Mouse (Mus musculus) cerebellum, postnatal 10 days (tissue): ENCODE measurements at regions not wholly inside any gene's neighbourhood (a gene's known extent, or its start where the extent isn't known, plus 50 kb on each side); places are given as distances from the start of the nearest gene placed in this dataset.

Experiments used
- DNase-seq, 2 experiments: peaks; one replicate each; pipeline ENCODE4 v3.0.0; 2021; ENCODE audit warnings: mixed read lengths in 2 of 2

DNA sequence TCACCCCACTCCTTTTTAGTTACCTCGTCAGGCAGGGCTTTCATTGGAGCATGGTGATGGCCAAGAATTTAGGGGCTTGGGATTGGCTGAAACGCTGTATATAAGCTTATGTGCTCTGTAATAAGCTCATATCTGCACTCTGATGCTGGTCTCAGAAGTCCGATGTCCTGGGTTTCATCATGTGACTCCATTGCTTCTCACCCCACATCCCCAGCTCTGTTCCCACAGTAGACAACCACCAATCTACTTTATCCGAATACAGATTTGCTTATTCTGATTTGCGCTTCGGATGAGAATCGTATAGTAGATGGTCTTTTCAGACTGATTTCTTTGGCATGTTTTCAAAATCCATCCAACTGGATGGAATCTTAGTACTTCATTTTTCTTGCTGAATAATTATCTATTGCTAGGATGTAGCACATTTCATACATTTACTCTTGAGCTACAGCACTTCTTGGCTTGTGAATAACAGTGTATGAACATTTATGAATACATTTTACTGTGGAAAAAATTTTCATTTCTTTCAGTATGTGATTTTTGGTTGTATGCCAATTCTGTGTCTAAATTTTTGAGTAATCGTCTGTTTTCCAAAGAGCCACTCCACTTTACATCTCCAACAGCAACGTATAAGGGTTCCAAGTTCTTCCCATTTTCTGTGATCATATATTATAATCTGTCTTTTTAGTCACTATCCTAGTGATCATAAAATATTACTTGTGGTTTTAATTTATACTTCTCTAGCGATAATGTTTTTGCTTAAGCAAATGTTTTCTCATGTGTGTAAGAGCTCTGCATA lies 185.7 kb downstream of the Hace1 start:
- DNase-seq, result no peak

DNA sequence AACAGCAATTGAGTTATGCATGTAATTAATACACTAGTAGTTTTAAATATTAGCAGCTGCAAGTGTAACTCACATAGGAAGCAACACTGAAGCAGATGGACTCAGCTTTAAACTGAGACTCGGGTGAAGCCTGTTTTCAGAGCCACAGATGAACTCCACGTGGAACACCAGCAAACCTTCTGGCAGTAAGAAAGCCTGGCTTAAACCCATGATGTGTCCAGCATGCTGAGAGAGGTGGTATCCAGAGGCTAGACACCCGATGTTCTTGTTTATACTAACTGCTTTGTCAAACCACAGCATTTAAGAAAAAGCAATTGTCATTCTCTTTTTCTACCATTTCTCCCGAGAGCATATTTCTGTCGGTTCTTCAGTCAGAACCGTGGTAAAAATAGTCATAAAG lies 202.1 kb downstream of the Hace1 start:
- DNase-seq, result peak; percentile 4 to 10

DNA sequence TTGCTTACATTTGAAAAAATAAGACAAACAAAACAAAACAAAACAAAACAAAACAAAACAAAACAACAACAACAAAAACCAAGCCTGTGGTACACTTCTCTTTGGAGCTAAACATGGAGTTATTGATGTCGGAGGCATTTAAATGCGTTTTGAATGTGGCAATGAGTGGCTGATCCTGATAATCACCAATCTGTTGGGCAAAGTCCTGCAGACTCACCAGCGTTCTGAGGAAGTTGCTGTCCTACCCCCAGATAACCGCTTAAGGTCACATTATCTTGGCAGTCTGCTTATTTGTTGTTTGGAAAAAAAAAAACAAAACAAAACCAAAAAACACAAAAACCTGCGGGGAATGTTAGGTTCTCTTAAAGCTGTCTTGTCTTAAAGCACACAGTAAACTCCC lies 205.4 kb downstream of the Hace1 start:
- no peak for DNase-seq

DNA sequence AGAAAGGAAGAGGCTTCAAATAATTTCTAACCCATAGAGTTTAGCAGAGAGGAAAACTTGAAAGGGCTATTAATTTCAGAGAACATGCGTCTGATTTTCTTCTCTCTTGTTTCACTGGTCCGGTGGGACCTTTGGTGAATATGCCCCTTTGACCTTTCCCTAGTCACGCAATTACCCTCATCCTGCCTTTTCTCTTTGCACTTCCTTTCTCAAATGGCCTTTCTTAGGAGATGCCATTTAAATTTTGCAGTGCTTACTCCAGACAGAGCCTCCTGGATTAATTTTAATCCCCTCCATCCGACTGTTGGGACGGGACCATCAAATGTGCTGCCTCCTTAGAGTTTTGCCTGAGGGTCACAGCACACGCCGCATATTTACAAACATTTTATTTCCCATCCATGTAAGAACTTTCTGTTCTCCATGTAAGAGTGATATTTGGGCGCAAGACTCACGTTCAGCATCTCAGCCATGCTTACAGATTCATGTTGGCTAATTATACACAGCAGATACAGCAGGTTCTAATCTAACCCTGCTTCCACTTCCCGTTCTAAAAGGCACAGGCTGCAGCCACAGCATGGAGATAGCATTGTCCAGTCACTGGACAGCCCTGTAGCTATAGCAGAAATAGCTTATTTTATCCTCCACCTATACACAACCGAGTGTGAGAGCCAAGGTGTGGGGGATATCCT lies 206.0 kb downstream of the Hace1 start:
- no peak for DNase-seq

DNA sequence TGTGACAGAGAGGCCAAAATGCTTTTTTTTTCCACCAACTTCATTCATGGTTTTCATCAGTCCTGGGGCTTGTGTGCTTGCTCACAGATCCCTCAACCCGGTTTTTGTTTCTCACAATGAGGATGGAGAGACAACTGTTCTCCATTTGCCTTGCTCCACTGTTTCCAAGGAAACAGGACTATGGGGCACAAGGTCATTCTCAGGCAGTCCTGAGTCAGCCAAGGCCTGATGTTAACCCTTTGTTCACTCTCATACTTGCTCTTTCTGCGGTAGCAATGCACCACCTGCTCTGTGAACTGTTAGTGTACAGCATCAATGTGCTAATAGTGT lies 206.5 kb downstream of the Hace1 start:
- DNase-seq, result no peak

DNA sequence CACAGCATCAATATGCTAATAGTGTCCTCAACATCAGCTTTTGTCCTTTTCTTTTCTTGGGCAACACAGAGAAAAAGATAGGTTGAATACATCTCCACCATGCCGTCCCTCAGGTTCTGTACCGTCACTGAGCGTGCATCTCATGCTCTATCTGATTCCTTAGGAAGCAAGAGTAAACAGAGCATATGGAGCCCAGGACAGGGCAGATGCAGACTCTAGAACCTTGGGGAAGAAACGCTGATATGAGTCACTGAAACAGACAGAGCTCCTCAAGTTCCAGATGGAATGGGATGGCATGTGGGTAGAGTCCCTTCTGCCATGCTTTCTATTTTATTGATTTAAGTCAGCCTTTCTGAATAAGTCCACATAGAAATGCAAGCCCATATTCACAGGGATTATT lies 206.9 kb downstream of the Hace1 start:
- DNase-seq, result no peak

DNA sequence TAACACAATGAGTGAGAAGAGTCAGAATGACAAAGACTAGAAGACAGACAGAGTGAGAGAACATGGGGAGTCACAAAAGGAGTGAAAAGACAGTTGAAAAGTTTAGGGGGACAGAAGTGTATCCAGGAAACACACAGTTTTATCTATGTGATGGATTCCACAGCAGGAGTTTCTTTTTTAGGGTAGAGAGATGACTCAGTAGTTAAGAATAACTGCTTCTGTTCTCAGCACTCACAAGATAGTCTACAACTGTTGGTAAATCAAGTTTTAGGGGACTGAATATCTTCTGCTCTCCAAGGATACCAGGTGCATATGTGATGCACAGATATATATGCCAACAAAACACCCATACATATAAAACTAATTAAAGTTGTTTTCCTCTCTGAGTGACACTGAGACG lies 210.7 kb downstream of the Hace1 start:
- no peak for DNase-seq

DNA sequence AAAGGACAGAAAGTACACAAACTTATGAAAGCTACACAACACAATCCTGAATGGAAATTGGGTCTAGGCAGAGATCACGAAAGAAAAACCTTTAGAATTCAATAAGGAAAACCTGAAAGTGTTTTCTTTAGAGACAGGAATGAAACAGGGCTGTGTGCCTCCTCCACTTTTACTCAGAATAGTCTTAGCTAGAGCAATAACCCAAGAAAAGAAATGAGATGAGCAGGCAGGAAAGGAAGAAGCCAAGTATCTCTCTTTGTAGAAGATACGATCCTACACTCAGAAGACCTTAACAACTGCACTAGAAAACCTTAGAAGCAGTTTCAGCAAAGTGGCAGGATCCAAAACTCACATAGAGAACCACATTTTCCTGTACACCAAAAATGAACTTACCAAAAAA lies 218.0 kb downstream of the Hace1 start:
- no peak for DNase-seq

DNA sequence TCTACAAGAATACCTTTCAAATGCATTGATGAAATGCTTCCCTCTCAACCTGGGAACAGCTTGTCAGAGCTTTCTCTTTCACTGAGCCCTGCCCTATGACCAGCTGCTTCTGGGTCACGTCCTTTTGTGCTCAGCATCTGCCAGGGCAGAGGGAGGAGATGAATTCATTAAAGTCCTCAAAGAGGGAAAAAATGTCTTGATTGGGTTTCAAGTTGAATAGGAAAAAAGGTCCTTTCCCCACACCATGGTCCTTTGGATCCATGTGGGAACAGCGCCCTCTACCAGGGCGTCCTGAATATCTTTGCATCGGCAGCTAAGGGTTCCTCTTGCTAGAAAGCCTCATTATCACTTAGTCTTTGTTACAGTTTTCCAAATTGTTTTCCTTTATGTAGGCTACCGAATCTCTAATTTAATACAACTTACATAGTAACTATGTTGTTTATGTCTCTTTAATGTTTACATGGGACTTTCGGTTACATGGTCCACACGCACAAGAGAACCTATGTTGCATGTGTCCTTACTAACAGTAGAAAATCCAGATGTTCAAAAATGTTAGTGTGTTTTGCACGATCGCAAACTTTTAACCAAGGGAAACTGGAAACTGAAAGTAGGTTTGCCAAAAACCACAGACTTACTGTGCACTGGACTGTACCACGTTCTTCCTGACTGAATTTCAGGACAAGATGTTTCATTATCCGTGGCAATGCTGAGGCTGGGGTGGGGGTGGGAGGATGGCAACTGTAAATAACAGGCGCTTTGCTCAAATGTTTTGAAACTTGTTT lies 222.6 kb downstream of the Hace1 start:
- DNase-seq, result peak; percentile 70 to 74

DNA sequence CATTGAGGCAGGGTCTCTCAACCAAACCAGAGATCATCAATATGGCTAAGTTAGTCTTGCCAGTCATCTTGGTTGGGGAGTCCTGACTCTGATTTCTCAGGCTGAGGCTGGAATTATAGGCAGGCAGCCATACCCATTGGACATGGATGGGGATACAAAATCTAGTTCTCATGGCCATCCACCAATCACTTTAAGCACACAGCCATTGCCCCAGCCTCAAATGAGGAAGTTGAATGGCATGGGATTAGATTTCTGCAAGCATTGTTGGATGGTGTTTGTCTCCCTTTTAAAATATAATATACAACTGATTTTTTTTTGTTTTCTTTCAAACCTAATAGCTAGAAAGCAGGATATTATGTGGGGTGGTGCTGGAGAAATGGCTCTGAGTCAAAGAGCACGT lies 223.8 kb downstream of the Hace1 start:
- peak; percentile 6 to 15 for DNase-seq

DNA sequence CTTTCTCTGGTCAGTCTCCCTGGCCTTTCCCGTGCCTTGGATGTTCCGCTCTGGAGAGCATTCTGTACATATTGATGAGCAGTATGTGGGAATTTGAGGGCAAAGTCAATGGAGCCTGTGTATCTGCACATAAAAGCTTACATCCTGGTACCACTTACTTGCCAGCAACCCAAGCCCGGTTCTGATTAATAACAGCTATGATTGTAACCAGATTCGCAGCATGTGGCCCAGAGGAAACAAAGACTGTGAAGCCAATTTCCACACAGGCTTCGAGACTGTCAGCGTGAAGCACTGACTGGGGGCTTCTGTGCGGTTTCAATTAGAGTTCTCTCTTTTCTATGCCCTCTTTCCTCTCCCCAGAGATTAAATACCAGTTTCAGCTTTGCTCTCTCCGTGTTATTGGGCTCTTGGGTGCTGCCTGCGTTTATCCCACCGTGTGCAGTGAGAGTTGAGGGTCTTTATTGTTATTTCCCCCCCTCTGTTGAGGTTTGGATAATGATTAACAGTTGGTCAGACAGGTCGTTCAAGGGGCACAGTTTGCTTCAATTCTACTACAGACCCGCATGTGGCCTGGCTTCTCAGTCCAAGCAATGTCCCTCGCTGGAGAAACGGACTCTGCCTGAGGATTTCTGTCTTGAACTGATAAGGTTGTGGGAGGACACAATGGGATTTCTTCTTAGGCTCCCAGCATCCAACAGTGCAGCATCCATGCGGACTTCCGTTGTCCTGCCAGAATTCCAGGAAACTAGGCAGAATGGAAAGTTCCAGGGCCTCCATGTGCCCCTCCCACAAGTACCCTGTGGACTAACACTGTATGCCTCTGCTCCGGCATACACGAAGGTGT lies 229.6 kb downstream of the Hace1 start:
- peak; percentile 5 to 22 for DNase-seq

DNA sequence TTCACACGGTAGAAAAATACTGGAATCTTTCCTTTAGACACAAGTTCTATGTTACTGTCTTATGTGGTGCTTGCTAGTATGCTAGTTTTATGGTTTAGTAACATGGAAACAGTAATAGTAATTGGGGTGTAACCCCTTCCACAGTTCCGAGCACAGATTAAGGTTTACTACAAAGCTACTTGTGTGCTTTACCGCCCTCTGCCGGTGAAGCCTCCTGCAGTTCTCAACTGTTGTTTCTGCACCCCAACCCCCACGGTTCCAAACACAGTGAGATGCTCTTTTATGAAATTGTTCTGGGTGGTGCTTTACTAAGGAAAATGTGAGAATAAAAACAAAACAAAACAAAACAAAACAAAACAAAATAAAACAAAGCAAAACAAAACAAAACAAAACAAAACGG lies 234.3 kb downstream of the Hace1 start:
- DNase-seq, result peak; percentile 56 to 58

DNA sequence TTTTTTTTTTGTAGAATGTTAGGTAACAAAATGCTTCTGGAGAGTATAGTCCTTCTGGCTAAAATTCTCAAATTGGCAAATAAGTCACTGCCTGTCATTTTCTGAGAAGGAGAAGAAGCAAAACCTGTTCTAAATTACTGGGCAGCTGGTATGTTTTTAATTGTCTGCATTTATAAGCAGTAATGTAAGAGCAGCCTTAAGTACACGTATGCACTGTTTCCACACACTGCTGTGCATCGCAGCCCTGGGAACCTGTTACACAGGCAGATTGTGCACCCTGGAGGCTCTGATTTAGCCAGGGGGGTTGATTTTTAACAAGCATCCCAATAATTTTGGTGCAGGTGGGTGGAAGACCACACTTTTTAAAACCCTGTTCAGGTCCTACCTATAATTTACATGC lies 236.2 kb downstream of the Hace1 start:
- DNase-seq, result no peak

DNA sequence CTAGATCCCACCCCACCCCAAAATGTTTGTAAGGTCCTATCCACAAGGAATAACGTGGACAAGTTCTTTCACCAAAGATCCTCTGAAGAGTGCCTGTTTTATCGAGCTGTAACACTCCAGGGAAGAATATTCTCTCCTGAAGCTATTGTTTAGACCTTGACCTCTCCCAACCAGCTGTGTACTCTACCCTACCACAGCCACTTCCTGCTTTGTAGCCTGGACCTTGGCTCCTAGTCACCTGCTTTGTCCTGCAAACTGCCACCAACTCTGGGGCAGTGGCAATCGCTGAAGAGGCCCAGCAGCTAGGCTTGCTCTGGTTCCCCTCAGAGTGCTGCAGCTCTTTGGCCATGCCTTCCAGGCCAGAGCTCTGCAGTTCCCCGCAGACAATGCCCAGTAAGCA lies 239.1 kb downstream of the Hace1 start:
- DNase-seq, result no peak

DNA sequence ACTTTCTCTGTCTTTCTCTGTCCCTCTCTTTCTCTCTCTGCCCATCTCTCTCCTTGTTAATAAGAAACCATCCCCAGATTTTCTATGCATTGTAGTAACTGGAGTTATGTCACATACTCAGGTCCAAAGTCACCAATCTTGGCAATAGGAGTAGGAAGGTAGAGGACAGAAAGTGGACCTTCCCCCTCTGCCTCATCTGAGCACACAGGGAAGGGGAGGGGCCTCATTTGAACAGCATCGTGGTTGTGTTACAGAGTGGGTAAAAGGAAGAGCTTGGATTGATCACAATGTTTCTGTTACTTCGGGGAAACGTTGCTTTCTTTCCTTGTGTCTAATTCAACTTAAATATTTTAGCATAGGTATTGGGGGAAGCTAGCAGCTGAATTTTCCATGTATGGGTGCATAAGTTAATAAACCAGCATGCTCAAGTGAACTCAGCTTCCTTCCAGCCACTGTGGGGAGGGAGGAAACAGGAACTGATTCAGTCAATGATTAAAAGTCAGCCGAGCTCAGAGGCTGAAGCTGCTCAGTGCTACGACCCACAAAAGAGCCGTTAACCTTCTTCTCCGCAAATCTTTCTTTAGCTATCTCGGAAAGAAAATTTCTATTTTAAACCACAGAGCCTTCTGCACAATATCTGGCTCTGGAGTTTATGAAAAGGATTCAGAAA lies 243.5 kb downstream of the Hace1 start:
- no peak for DNase-seq

DNA sequence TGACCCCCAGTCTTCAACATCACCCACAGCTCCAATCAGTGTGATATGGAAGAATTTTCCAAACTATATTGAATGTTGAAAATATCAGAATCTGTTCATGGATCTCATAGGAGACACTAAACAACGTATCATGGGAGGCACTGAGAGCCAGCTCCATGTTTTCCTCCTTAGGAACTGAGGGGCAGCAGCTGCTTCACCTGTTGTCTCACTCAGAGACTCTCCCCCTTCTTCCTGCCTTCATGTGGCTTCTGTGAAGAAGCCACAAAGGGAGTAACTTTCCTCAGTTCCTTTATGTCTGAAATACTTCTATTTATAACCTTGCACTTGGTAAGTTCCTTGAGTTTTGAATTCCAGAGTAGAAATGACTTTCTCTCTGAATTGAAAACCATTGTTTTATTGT lies 244.6 kb downstream of the Hace1 start:
- DNase-seq, result no peak

DNA sequence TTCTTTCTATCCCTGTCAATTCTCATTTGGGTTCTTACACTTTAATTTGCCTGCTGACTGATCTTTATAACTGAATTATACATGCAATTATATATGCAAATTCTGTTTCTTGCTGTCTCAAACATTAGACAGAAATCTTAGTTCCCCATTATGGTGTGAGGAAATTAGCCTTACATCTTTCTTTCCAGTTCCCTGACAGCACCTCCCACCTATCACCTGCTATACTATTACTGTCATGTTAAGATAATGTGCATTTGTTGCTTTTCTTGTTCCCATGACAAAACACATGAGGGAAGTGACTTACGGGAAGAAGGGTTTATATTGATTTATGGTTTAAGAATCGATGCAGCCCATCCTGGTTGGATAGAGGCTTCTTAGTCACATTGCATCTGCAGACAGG lies 246.0 kb downstream of the Hace1 start:
- no peak for DNase-seq

DNA sequence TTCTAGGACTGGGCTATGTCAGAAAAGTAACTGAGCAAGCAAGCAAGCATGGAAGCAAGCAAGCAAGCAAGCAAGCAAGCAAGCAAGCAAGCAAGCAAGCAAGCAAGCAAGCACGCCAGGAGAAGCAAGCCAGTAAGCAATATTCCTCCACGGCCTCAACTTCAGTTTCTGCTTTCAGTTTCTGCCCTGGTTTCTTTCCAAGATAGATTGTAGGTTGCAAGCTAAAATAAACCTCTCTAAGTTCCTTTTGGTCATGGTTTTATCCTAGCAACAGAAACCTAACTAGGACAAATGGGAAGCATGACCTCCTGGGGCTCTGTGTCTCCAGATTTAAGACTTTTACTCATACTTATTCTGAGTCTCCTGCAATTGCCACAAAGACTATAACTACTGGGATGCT lies 271.0 kb downstream of the Hace1 start:
- DNase-seq, result no peak

DNA sequence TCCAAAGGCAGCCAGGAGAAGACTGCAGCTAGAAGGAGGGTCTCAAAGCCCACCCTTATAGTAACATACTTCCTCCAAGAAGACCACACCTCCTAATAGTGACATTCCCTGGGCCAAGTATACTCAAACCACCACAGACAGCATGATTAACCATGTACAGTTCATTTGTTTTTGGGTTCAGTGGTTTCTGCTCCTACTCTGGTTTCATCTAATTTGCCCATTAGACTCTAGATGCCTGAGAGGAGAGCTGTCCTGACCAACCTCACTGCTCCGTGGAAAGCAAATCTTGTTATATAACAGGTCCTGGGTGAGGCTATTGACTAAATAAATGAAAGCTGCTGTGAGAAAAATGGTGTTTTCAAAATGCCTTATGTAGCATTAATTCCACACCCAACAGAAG lies 272.2 kb downstream of the Hace1 start:
- DNase-seq, result no peak

DNA sequence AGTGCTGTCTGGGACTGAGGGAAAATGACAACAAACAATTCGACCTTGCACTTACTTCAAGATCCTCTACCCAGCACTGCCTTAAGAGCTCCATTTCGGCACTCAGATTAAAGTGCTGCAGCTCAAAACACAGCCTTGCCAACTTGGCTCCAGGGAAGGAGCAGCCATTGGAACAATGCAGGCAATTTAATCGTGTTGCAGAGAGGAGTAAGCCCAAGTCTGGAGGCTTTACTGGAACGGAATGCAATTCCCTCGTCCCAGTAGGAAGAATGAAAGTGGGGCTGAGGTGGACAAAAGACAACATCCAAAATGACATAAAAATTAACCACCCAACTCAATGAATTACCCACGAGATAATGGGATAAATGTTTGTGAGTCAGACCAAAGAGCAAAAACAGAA lies 273.0 kb downstream of the Hace1 start:
- DNase-seq, result peak; percentile 23 to 47

DNA sequence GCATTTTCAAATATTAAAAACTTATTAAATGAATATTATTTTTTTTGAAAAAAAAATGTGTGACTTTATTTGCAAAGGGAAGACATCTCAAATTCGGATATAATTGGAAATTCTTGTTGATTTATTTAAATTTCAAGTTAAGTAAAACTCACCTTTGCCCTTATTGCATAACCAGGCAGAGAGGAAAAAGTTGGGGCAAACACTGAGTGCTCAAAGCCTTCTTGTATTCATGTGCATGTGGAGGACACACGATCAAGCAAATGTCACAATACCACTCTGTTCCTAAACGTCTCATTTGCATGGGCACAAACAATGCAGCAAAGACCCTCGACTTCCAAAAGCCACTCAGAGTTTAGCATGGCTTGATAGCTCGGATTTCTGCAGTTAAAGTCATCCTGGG lies 275.1 kb downstream of the Hace1 start:
- DNase-seq, result no peak

DNA sequence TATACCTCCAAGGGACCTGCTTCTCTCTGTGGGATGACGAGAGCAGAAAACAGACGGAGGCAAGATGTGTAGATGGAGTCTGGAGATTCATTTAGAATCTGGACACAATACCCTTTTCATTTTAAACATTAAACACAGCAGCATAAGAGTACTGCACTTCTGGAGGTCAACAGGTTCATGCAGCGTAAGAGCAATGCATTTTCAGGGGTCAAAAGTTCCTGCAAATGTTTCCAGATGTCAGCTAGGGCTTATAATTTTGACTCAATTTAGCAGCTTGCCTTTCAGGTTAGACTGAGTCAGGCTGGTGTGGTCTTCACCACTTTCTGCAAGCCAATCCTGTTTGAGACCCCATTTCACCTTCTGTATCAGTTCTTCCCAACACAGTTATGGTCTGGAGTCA lies 277.9 kb downstream of the Hace1 start:
- DNase-seq, result no peak

DNA sequence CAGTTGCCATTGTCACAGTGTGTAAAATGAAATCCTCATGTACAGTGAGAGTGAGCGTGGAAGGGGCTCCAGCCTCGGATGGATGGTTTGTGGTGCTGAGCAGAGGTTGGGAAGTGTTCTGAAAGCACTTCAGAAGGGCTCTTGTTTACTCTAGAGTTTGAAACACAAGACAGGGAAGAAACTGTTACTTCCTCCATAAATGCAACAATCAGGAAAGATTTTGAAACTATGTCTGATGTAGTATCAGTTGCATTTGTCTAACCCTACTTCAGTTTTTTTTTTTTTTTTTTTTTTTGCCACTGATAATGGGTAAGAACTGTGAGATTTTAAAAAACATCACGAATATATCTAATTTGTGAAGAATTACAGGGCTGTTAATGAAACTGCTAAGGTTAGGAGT lies 281.5 kb downstream of the Hace1 start:
- no peak for DNase-seq
